Mouse (Mus musculus): ENCODE measurements at regions not wholly inside any gene's neighbourhood (a gene's known extent, or its start where the extent isn't known, plus 50 kb on each side); places are given as distances from the start of the nearest gene placed in this dataset.

DNA sequence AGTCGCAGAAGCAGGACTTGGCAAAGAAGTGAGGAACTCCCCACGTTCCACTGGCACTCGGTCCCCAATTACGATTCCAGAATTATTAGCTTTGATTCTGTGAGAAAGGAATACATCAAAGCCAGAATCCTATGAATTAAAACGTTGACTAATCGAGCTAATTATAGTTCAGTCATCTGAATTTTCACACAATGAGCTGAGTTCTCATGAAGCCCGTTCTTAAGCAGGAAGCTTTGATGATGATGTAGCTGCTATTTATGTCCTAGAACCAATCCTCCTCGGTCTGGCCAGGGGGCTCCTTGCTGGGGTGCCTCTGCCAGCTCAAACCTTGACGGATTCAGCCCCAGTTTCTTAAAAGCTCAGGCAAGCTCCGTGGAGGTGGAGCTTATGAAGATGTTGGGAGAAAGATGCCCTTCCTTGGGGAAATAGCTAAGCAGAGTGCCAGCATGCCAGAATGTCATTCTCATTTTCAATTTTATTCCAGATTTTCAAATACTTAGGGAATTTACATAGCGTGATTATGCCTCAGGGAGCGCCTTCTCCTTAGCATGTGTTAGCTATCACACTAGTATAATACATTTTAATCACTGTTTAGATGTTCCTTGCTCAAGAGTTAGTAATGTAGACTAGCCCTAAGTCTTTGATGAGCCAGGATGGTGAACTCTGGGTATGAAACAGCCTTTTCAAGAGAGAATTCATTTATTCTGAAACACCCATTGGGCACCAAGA is 65.5 kb upstream of the Ppm1b start:
- no peak for ATAC-seq

DNA sequence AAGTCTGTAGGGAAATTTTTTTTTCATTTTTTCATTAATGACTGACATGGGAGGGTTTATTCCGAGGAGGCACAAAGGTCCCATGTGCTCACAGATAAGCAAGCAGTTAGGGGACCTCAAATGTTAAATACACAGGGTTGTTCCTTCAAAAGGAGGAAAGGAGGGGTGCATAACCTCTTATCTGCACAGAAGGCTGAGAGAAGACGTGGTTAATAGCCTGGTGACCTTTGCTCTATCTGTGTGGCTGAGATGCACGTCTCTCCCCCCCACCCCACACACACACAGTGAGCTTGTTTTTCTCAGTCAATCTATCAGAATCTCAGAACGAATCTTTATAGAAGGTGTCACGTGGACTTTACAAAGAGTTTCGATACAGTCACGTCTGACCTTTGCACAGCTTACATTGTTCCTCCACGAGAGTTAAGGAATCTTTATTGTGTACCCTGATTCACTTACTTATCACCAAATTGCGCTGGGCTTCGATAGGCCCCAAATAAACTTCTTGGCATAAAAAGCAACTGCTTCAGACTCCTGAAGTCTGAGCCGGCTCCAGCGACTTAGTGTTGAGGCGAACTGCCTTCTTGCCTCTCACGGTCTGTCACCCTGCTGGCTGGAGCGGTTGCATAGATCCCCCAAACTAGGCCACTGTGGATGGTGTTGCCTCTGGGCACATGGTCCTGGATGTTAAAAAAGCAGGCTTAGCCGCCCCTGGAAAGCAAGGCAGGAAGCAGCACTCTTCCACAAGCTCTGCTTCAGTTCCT is 63.1 kb upstream of the Ppm1b start:
- peak; percentile 78 for ATAC-seq

DNA sequence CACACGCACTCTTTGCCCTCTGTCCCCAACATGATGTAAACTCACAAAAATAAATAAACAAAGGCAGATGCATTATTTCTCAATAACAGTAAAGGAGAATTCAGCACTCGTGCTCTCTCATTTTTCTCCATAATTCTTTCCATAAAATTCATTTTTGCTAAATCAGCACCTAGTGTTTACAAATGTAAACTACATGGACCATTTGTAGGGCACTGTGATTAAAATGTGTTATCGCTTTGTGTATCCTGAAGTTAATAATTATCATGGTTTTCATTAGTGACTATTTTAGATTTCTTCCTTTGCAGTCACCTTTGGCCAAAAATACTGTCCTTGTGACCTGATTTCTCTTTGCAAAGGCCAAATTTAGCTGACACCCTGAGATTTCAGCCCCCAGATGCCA is 61.0 kb upstream of the Ppm1b start:
- no peak for ATAC-seq

DNA sequence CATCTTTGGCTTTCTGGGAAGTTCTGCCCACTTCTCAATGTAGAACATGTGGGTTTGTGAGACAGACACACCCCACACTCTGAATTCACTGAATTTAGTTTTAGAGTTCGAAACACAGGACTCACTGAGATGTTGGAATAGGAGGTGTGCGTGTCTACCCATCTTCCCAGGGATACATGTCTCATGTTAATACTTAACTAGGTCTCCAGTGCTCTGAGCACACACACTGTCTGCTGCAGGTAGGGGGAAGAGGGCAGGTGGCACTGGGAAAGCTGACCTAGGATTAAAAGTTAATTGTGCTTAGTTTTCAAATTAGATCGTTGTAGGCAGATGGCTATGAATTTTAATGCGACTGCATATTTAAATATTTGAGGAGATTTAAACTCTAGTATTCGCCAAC is 60.0 kb upstream of the Ppm1b start:
- ATAC-seq = no peak

DNA sequence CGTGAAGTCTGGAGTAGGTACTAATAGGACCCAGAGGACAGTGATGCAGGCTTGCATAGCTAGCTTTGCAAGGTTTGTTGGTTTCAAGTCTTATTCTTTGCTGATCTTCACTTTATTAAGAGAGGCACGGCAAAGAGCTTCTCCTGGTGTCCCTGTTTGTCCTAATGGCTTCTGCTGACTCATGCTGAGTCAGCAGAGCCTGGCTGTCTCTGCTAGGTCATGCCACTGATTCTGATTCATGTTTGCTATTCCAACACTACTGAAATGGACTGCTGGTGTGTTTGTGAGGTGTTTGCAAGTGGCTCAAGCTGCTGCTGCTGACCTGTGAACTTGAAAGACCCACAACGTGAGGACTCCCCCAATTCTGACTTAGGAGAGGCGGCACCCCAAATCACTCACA is 58.1 kb upstream of the Ppm1b start:
- ATAC-seq = no peak

DNA sequence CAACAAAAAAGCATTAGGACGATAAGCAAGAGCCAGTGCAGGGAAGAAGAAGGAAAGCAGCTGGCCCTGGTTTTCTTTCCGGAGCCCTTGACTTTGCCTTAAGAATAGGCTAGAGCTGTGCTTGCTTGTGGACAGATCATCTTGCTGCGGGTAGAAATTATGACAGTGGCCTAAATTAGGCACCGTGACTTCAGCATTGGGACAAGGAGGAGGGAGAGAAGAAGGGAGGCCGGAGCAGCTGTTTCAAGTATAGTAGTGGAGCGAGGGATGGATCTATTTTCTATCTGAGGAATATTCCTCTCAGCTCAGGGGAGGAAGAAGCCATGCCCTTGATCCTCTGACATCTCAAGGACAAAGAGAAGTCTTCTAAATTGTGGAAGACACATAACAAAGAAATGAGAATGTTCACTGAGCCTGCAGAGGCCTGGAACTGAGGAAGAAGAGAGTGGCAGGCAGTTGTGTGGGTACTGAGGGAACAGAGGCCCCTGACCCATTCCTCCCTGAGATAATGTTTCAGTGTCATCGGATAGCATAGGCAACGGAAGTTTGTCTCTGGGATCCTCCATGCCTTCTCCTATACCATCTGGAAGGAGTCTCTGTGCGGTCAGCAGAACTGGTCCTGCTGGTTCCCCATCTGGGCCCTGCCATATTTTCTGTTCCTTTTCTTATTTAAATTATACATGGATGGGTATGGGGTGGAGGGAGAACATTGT is 52.8 kb upstream of the Ppm1b start:
- no peak for ATAC-seq

All from inflammation-experienced regulatory T-cells, adult 6 months (primary cell).